Mouse (Mus musculus) spleen, adult 10 weeks (tissue): ENCODE measurements around the gene Tor1aip2. TPM values are rescaled to one million over a fixed set of nuclear protein-coding genes. Genes with fewer than 3 reads are reported as not detected.

ENCODE experiments used
- polyA plus RNA-seq: library from polyadenylated mRNA; stranded (reverse); fragments of 350-450 nt; fragmentation: Illumina TruSeq; extraction: RNeasy Lipid Tissue Mini Kit (QIAGEN cat#74804); gene quantifications from one replicate; pipeline ENCODE4 v1.2.3, GENCODE M21; 2015; ENCODE audit warnings: low replicate concordance; ENCODE audit not compliant: insufficient read depth

Tor1aip2 gene
- polyA plus RNA-seq, result 100 TPM

DNA sequence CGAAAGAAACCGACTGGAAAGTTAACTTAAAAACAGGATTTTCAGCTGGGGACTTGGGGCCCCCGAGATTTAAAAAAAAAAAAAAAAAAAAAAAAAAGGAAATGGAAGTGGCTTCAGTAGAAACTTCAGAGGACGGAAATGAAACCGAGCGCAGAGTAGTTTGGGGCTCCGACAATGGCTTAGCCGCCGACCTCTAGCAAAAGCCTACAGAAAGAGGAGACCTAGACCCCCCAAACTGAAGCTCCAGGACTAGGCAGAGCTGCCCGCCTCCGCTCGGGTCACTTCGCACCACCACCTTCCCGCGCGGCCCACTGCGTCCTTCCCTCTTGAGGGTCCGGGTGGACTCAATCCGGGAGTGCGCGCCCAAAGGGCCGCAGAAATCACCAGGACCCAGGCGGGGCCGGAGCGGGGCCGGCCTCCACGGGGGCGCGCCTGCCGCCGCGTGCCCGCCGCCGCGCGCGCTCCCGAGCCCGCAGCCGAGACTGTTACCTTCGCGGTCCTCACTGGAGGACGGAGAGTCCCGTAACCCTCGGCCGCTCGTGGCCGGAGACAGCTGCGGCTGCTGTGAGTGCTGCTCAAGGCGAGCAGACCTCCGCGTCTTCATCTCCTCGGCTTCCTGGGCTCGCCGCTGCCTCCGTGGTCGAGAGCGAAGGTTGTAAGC, at the start of gene Tor1aip2:
Gene Tor1aip2, plus strand, starts transcription at position 135 of the 661 bp plus-strand sequence.

DNA sequence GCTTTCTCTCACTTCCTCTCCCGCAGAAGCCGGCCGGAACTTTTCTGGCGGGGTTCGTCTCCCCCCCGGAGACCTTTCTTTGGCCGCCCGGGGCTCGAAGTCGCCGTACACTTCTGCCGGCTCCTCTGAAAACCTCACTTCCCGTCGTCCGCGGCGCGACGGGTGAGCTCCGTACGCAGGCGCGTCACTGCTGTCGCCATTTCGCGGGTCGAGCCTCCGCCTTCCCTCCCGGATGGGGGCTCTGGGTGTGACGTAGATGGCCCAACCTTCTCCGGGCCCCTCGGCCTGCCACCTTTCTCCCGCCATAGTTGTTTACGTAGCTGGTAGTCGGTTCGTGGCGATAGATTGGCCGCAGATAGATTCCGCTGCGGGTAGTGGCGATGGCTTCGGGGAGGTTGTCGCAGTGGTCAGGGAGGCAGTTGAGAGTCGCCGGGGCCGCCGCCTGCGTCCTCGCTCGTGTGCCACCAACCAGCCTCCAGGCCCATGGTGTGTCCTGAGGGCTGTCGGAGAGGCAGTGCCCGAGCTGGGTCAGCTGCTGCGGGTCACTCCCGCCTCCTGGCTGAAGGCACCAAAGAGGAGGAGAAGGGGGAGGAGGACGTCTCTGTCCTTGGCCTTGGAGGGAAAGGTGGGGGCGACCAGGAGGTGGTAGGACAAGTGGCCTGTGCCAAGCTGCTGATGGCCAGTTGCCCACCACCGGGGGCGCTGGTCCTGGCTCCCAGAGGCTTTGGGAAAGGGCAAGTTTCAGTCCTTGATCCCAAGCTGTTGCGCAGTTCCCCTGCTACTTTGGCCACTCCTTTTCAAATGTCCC, 931 bp downstream of the Tor1aip2 start, which contains the start of gene Tor1aip1:
Gene Tor1aip1, minus strand, starts transcription at position 551 of the 808 bp plus-strand sequence.

Other genes with a start within 250 kb of the Tor1aip2 start
- 11.8 TPM for gene Qsox1, start 222.5 kb upstream of the Tor1aip2 start, polyA plus RNA-seq
- gene Cep350, start 62.1 kb upstream of the Tor1aip2 start, polyA plus RNA-seq, result 41.5 TPM
- 155 TPM for gene Tor1aip1, start 1.1 kb downstream of the Tor1aip2 start, polyA plus RNA-seq
- not detected for gene Fam163a, start 169.6 kb downstream of the Tor1aip2 start, polyA plus RNA-seq